Mouse (Mus musculus): ENCODE results near the gene Rapgef4.

DNA sequence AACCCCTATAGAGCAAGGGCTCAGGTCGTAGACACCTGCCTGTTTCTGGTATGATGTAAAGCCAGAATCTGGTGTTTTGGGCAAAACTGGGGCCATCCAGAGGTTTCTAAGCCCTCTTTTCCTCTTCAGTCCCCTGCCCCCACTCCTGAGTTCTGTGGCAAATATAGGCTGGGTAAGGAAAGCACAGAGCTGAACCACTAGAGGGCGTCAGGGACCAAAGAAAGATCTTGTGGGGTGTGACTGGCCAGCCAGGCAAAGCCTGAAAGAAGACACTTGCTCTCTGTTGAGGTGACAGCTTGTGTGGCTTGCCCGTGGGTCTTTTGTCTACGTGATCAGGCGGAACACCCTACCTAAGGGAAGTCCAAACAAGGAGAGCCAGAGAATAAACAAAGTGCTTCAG lies 222.6 kb downstream of the Rapgef4 start:
- TF ChIP-seq CTCF (IDR thresholded peaks at IDR 0.05; ENCODE audit: low read depth, low read length) (peak; percentile 72), POLR2A (IDR thresholded peaks at IDR 0.05; ENCODE audit: extremely low read depth, insufficient read depth, low read length) (no peak)

Data from liver, adult 2 months (tissue).